Comparison of ENCODE assay signal across 8 mouse cellular contexts in the genomic region with DNA sequence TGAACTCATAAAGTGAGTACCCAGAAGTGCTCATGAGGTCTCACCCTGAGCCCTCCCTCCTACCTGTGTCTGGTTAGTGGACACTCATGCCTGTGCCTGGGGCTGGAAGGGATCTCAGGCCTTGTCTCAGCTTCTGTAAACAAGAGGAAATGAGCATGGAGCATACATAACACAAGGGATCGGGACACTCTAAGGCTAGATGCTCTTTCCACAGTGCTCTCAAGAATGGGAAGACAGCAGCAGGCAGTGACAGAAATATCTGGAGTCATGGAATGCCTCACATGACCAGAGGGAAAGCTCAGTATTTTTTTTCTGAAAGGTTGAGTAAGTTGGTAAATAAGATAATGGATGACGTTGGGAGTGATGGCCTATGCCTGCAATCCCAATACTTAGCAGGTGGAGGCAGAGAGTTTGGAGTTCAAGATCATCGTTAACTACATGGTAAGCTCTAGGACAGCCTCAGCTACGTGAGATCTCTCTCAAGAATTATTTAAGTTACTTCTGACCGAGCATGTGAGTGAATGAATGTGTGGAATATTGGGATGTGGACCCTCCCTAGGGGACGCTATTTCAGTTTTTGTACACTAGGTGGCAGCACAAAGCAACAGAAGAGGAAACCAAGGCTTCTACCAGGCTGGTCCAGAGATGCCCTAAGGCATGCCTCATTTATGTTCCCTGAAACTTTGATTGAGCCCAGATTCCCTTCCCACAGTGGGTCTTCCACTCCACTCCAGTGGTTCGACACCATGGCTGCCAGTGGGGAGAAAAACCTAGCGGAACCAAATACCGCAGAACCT. TPM values are rescaled to one million over a fixed set of nuclear protein-coding genes. Genes with fewer than 3 reads are reported as not detected.
DNase-seq lines count a peak whose midpoint lies in the region; ATAC-seq lines count a peak whose summit lies in the region.

No protein-coding gene starts in this region.

- peaks cover 7% of the 10 kb centered on the region; the same call in 1 of the 2 replicates for H3K27me3 ChIP-seq in neural tube, embryonic 12.5 days (replicated peaks)

- H3K36me3 ChIP-seq in neural tube, embryonic 12.5 days: no peaks in the 10 kb centered on the region

- 32% methylated on average over 9 of the region's 9 CpGs for WGBS in neural tube, embryonic 12.5 days

- no peak overlapping the region for H3K9ac ChIP-seq in neural tube, embryonic 12.5 days

- peak; percentile 57 for DNase-seq in adrenal gland, postnatal 10 days
- DNase-seq in adrenal gland, adult 8-10 months: no peak
- DNase-seq in thymus, postnatal 0 days (ENCODE audit: low spot score): peak; percentile 45
- no peak for DNase-seq in thymus, postnatal 36 days
- DNase-seq in kidney, postnatal 36 days: peak; percentile 38 to 52
- DNase-seq in gastrocnemius, postnatal 10 days: no peak

- no peaks in the 10 kb centered on the region for H3K9me3 ChIP-seq in neural tube, embryonic 12.5 days

- H3K4me2 ChIP-seq in neural tube, embryonic 12.5 days (replicated peaks): no peak overlapping the region

- no peak overlapping the region for H3K4me3 ChIP-seq in neural tube, embryonic 12.5 days

- peak; percentile 65 for ATAC-seq in erythroblast, adult 5-6 weeks (replicated peaks; ENCODE audit: low FRiP score, poor library complexity, severe bottlenecking)
- peak; percentile 56; the same call in 1 of the 2 replicates for ATAC-seq in neural tube, embryonic 12.5 days (ENCODE audit: low FRiP score, low read depth)

- 0 out of 2 replicates have a peak, but pooled peaks cover 8% of the 10 kb centered on the region for H3K4me1 ChIP-seq in neural tube, embryonic 12.5 days

- no peak overlapping the region for H3K27ac ChIP-seq in neural tube, embryonic 12.5 days

RNA-seq across cellular contexts. Expression of a gene that starts 49.8 kb away (rescaled TPM):
- 10 to 100 TPM; 85.7 to 86.6 TPM for total RNA-seq in adrenal gland, postnatal 10 days (2021)
- 100 to 1,000 TPM in 1 of 4 experiments, 10 to 100 TPM in 3; 82.0 to 111 (median 89.0) TPM for total RNA-seq in adrenal gland, adult 8-10 months (2022)
- polyA plus RNA-seq in thymus, postnatal 0 days (2015; fragmentation: Nextera tagmentation; extraction: Ambion mirVana): 32.0 and 32.2 TPM in 2 replicates
- total RNA-seq in erythroblast, adult 5-6 weeks (2015; ENCODE audit: low replicate concordance): 38.2 and 38.7 TPM in 2 replicates
- 11.3 and 19.8 TPM in 2 replicates for total RNA-seq in erythroblast, adult 5-6 weeks (2017; ENCODE audit: low replicate concordance)
- 17.6 and 19.8 TPM in 2 replicates for polyA plus RNA-seq in neural tube, embryonic 12.5 days (2016; fragmentation: Nextera tagmentation; extraction: Ambion mirVana)
- 100 to 1,000 TPM; 148 to 163 TPM for total RNA-seq in gastrocnemius, postnatal 10 days (2021)

Comparison
In these comparisons a context has a peak if more than half of its experiments do, and no peak if none do; other contexts are left out.
1. DNase-seq: peak in adrenal gland, postnatal 10 days (single experiment), thymus, postnatal 0 days (single experiment) and kidney, postnatal 36 days (2 of 2); none in adrenal gland, adult 8-10 months (single experiment), thymus, postnatal 36 days (0 of 2) and gastrocnemius, postnatal 10 days (single experiment).